Mouse (Mus musculus) liver, embryonic 11.5 days (tissue): ENCODE data around the gene Slc43a2. TPM values are rescaled to one million over a fixed set of nuclear protein-coding genes. Genes with fewer than 3 reads are reported as not detected.

Experiments used
- ATAC-seq: fragments of 200-750 bp; cut with Nextera tagmentation; replicated peaks from 2 replicates; pipeline ENCODE4 v1.8.0; 2017; ENCODE audit warnings: moderate number of reproducible peaks, mild to moderate bottlenecking, moderate TSS enrichment, moderate library complexity; ENCODE audit not compliant: low FRiP score
- DNase-seq: peaks from one replicate; pipeline ENCODE4 v3.0.0-alpha.2; 2017; ENCODE audit warnings: low spot score
- H3K27ac ChIP-seq: fragments of 300-500 bp; sonication (generic); 2 replicates; pipeline ENCODE4 v1.5.1; 2014; ENCODE audit warnings: mild to moderate bottlenecking, low read depth, low read length, control low read depth
- H3K27me3 ChIP-seq: fragments of 300-500 bp; sonication (generic); replicated peaks from 2 replicates; pipeline ENCODE4 v1.6.1; 2014; ENCODE audit warnings: low read length, mixed read lengths; ENCODE audit not compliant: control insufficient read depth, insufficient read depth
- H3K36me3 ChIP-seq: fragments of 300-500 bp; sonication (generic); 2 replicates; pipeline ENCODE4 v1.6.1; 2014; ENCODE audit warnings: mild to moderate bottlenecking, low read length, moderate library complexity, mixed read lengths; ENCODE audit not compliant: control insufficient read depth, insufficient read depth
- H3K4me1 ChIP-seq: fragments of 300-500 bp; sonication (generic); replicated peaks from 2 replicates; pipeline ENCODE4 v1.6.1; 2014; ENCODE audit warnings: low read length, mixed read lengths; ENCODE audit not compliant: control insufficient read depth, insufficient read depth
- H3K4me2 ChIP-seq: fragments of 300-500 bp; sonication (generic); 2 replicates; pipeline ENCODE4 v1.6.1; 2014; ENCODE audit warnings: mild to moderate bottlenecking, control low read depth, moderate library complexity
- H3K4me3 ChIP-seq: fragments of 300-500 bp; sonication (generic); 2 replicates; pipeline ENCODE4 v1.5.1; 2014; ENCODE audit warnings: low read depth, low read length, control low read depth
- H3K9ac ChIP-seq: fragments of 300-500 bp; sonication (generic); 2 replicates; pipeline ENCODE4 v1.6.1; 2014; ENCODE audit warnings: low read depth, low read length, control low read depth
- H3K9me3 ChIP-seq: fragments of 300-500 bp; sonication (generic); 2 replicates; pipeline ENCODE4 v1.6.1; 2016; ENCODE audit warnings: low read length, inconsistent platforms, mixed read lengths; ENCODE audit not compliant: control insufficient read depth
- WGBS: fragments of 180-500 bp; shearing (Covaris S2); extraction: QIAGEN DNeasy Blood & Tissue Kit; methylation state at CpG from one replicate; pipeline ENCODE4 v1.1.7; 2014; 5-methylcytosine and 5-hydroxymethylcytosine counted together
- polyA plus RNA-seq: library from polyadenylated mRNA; unstranded; fragments of >200 nt; fragmentation: Nextera tagmentation; extraction: Ambion mirVana; gene quantifications from 2 replicates; pipeline ENCODE4 v1.2.1, GENCODE M21; 2014

Slc43a2 gene
- polyA plus RNA-seq, 1 experiment from 2014 or later = 7.8 TPM

DNA sequence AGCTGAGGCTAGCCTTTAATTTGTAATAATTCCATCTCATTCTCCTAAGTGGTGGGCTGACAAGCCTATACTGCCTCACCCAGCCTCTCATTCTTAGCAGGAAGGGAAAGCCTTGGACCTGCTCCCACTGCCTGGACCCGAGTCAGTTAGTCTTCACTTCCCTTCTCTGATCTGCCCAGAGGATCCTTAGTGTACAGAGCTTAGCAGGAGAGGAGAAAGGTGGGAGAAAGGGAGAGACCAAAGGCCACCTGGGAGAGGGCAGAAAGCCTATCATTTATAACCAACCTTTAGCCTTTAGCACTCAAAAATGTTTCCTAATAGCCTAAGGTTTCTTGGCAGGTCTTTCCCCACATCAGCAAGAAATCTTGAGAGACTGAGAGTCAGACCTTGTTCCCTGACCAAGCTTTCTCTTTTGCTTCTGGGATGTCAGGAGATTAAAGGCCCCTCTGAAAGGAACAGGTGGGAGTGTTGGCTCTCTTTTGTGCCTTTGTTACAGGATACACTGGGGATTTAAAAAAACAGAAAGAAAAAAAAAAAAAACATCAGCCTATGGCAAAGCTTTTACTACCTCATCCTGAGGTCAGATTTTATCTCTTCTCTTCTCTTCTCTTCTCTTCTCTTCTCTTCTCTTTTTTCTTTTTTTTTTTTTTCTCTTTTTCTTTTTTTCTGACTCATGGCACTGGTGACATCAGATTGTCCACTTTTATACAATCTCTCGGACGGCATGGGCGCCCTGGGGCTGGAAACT lies 3.0 kb downstream of the Slc43a2 start:
- Histone ChIP-seq H3K4me3 (0 out of 2 replicates have a peak overlapping the region, but pooled peaks have one; percentile 1), H3K27ac (no peak overlapping the region), H3K4me2 (peak overlapping the region; percentile 34; the same call in 1 of the 2 replicates), H3K36me3 (no peaks in the 10 kb centered on the region), H3K27me3 (no peaks in the 10 kb centered on the region), H3K9me3 (no peaks in the 10 kb centered on the region), H3K9ac (no peak overlapping the region), H3K4me1 (peaks cover 27% of the 10 kb centered on the region)
- WGBS = 53% methylated on average over 4 of the region's 4 CpGs
- ATAC-seq = no peak
- DNase-seq = no peak

DNA sequence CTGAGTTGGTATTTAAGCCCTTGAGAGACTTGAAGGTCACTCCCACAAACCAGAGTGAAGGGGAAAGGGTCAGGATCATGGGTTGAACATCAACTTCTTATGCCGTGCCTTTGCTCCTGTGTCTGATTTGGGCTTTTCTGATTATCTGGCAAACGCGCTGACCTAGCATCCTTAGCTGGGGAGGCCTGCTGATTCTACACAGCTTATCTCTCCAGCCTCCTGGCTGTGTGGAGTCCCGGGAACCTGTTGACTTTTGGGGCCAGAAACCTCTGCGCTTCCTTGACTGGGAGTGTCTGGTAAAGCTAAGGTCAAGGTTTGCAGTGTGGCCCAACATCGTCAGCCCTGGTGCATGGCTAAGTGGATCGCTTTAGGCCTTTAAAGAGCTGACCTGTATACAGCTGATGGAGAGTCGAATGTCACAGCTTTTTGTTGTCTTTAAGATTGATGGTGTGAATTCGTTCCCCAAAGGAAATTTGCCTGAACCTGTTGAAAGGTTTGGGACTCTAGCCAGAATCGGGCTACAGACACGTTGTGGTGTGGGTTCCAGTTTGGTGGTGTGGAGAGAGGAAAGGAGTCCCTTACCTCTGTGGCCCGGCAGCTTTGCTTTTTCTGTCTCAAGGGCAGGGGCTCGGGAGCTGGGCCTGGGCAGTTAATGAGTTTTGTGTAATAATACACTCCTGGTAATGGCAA lies 3.8 kb downstream of the Slc43a2 start:
- peak overlapping the region; percentile 16; the same call in 1 of the 2 replicates for H3K27ac ChIP-seq

DNA sequence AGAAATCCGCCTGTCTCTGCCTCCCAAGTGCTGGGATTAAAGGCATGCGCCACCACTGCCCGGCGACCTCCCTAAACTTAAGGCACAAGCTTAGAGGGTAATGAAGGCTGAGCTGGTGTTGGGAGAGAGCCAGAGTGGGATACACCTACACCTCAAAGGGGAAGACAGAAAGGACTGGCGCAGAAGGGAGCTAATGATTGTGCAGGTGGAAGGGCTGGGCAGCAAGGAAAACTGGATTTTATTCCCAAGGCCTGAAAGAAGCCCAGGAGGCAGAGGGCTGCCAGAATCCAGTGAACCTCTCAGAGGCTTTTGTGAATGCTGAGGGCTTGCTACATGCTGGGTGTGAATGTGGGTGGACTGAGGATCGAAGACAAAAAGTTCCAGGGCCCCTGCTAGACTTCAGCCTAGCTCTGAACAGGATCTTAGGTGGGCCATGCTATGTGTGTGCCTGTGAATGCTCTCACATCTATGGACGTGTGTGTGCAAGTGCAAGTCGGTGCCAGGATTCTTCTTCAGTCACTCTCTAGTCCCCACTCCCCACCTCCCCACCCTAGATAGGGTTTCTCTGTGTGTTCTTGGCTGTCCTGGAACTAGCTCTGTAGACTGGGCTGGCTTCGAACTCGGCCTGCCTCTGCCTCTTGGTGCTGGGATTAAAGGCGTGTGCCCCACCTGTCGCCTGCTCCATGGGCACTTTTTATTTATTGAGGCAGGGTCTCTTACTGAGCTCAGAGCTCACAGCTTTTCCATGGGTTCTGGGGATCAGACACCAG lies 4.9 kb downstream of the Slc43a2 start:
- no peaks in the 10 kb centered on the region for H3K27me3 ChIP-seq
- DNase-seq (no peak), ATAC-seq (no peak)
- H3K36me3 ChIP-seq = no peaks in the 10 kb centered on the region
- WGBS = 87% methylated on average over 12 of the region's 12 CpGs
- H3K4me1 ChIP-seq = peaks cover 34% of the 10 kb centered on the region
- no peaks in the 10 kb centered on the region for H3K9me3 ChIP-seq
- no peak overlapping the region for H3K4me2 ChIP-seq
- H3K27ac ChIP-seq = no peak overlapping the region
- H3K4me3 ChIP-seq = no peak overlapping the region
- H3K9ac ChIP-seq = no peak overlapping the region

More for the DNA sequence above, 3.8 kb downstream of the Slc43a2 start:
- Histone ChIP-seq H3K4me3 (no peak overlapping the region), H3K9me3 (no peaks in the 10 kb centered on the region), H3K9ac (peak overlapping the region; percentile 7; the same call in 1 of the 2 replicates), H3K36me3 (no peaks in the 10 kb centered on the region), H3K4me2 (peak overlapping the region; percentile 34), H3K4me1 (peaks cover 27% of the 10 kb centered on the region), H3K27me3 (no peaks in the 10 kb centered on the region)
- ATAC-seq = no peak
- 33% methylated on average over 13 of the region's 13 CpGs for WGBS
- no peak for DNase-seq

DNA sequence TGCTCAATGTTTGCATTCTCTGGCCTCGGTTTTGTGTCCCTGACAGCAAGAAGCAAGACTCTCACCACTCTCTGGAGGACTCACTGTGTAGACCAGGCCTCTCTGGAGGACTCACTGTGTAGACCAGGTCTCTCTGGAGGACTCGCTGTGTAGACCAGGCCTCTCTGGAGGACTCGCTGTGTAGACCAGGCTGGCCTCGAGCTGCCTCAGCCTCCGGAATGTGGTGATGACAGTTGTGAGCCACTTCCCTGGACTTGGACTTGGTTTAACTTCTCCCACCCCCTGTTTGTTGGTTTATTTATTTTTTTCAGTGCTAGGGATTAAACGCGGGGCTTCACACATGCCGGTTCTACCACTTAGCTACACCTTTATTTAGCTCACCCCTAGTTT lies 5.5 kb downstream of the Slc43a2 start:
- Histone ChIP-seq H3K4me3 (no peak overlapping the region), H3K9me3 (no peaks in the 10 kb centered on the region), H3K36me3 (no peaks in the 10 kb centered on the region), H3K4me2 (no peak overlapping the region), H3K27ac (no peak overlapping the region), H3K4me1 (peaks cover 34% of the 10 kb centered on the region), H3K9ac (no peak overlapping the region), H3K27me3 (no peaks in the 10 kb centered on the region)
- DNase-seq (no peak), ATAC-seq (no peak)
- WGBS = 81% methylated on average over 8 of the region's 8 CpGs

DNA sequence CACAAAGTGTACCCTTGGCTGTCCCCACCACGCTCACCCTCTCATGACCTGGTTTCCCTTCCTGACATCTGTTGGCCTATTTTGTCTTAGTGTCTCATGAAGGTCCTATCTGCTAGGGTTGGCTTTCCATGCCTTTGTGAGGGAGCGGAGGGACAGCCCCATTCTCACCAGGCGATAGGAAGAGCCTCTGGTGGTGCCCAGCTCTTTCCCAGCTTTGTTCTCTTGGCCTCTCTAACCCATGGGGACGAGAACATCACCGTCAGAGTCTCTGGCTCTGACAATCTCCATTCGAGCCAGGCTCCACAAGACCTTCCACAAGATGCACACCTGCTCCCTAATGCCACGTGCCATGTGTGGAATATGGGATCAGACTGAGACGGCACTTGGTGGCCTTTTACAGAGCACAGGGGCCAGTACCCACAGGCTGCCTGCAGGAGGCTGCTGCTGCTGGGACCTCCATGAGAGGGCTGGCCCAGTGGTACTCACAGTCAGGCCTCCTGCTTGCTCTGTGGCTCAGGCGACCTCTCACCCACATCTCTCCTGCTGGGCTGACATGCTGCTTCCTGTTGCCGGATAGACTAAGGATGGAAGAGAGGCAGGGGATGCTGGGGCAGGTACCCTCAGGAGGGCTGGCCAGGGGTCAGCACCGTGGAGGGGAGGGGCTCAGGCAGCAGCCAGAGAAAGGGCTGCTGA lies 6.1 kb downstream of the Slc43a2 start:
- DNase-seq (no peak), ATAC-seq (no peak)
- H3K27me3 ChIP-seq = no peaks in the 10 kb centered on the region
- H3K4me1 ChIP-seq = peaks cover 34% of the 10 kb centered on the region
- no peak overlapping the region for H3K9ac ChIP-seq
- 61% methylated on average over 11 of the region's 11 CpGs for WGBS
- peak overlapping the region; percentile 11; the same call in 1 of the 2 replicates for H3K27ac ChIP-seq
- no peak overlapping the region for H3K4me3 ChIP-seq
- peak overlapping the region; percentile 5 for H3K4me2 ChIP-seq
- no peaks in the 10 kb centered on the region for H3K9me3 ChIP-seq
- no peaks in the 10 kb centered on the region for H3K36me3 ChIP-seq

DNA sequence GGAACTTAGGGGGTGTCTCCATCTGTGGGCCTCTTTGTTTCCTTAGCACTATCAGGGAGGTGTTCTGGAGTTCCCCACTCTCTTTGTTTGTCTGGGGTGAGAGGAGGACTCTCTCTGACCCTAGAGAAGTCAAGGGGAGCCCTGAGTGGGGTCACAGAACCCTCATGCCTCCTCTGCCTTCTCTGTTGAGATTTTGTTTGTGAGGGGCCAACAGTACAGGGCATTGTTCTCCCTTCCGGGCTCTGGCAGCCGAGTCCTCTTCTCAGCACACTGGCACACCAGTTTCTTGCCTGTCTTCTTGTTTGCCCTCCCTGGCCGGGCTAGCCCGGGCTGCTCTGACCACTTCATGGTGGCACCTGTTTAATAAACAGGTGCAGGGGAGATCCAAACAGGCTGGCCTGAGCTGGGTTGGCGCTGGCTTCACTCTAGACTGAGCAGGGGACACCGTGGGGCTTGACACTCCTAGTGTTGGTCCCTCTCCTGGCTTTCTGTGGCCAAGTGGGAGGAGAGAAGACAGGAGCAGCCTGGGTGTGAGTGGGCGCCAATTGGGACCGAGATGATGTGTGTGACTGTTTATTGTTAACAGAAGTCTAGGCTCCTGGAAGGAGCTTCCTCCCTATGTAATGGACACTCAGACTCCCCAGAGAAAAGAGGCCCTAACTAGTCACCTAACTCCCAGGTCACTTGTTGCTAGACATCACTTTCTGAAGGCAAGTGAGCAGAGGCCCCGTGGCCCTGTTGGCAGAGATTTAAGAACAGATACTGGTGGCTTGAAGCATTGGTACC lies 6.9 kb downstream of the Slc43a2 start:
- no peak overlapping the region; the same call in 1 of the 2 replicates for H3K9ac ChIP-seq
- 67% methylated on average over 9 of the region's 9 CpGs for WGBS
- ATAC-seq (no peak; the same call in 1 of the 2 replicates), DNase-seq (no peak)
- peak overlapping the region; percentile 5 for H3K4me2 ChIP-seq
- H3K9me3 ChIP-seq = no peaks in the 10 kb centered on the region
- H3K4me3 ChIP-seq = no peak overlapping the region
- H3K4me1 ChIP-seq = peaks cover 34% of the 10 kb centered on the region
- no peaks in the 10 kb centered on the region for H3K36me3 ChIP-seq
- H3K27me3 ChIP-seq = no peaks in the 10 kb centered on the region
- peak overlapping the region; percentile 11; the same call in 1 of the 2 replicates for H3K27ac ChIP-seq

DNA sequence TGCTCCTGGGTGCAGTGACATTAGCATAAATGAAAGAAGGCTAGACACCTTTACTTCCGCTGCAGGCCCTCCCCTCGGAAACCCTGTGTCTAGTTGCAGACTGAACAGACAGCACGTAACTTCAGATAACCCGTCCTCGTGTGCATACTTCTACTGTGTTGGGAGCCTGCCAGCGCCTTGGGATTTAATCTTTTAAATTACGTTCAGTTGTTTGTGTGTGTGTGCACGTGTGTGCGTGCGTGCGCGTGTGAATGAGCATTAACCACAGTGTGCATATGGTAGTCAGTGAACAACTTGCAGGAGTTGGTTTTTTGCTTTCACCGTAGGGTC lies 7.4 kb downstream of the Slc43a2 start:
- Histone ChIP-seq H3K9ac (no peak overlapping the region; the same call in 1 of the 2 replicates), H3K27me3 (no peaks in the 10 kb centered on the region), H3K4me2 (no peak overlapping the region), H3K9me3 (no peaks in the 10 kb centered on the region), H3K27ac (no peak overlapping the region), H3K4me1 (peaks cover 34% of the 10 kb centered on the region), H3K36me3 (no peaks in the 10 kb centered on the region), H3K4me3 (no peak overlapping the region)
- DNase-seq = no peak
- WGBS = 79% methylated on average over 13 of the region's 13 CpGs
- no peak for ATAC-seq
